Mouse (Mus musculus) midbrain, embryonic 14.5 days (tissue): ENCODE data around the gene Dennd2a. TPM values are rescaled to one million over a fixed set of nuclear protein-coding genes. Genes with fewer than 3 reads are reported as not detected.

Experiments
- ATAC-seq: fragments of 200-750 bp; cut with Nextera tagmentation; 2 replicates; pipeline ENCODE4 v1.8.0; 2017; ENCODE audit warnings: moderate number of reproducible peaks, moderate library complexity; ENCODE audit not compliant: low FRiP score, low TSS enrichment
- DNase-seq: peaks from one replicate; pipeline ENCODE4 v3.0.0-alpha.2; 2015
- H3K27ac ChIP-seq: fragments of 300-500 bp; sonication (generic); replicated peaks from 2 replicates; pipeline ENCODE4 v1.5.1; 2014; ENCODE audit warnings: mild to moderate bottlenecking, low read depth, low read length, moderate library complexity
- H3K27me3 ChIP-seq: fragments of 300-500 bp; sonication (generic); 2 replicates; pipeline ENCODE4 v1.6.1; 2014; ENCODE audit warnings: low read length, control low read depth, mixed read lengths; ENCODE audit not compliant: control insufficient read depth, insufficient read depth
- H3K36me3 ChIP-seq: fragments of 300-500 bp; sonication (generic); 2 replicates; pipeline ENCODE4 v1.6.1; 2014; ENCODE audit warnings: low read length, control low read depth; ENCODE audit not compliant: control insufficient read depth, insufficient read depth
- H3K4me1 ChIP-seq: fragments of 300-500 bp; sonication (generic); 2 replicates; pipeline ENCODE4 v1.6.1; 2014; ENCODE audit warnings: mild to moderate bottlenecking, antibody characterized with exemption, low read length, control low read depth; ENCODE audit not compliant: control insufficient read depth, insufficient read depth
- H3K4me2 ChIP-seq: fragments of 300-500 bp; sonication (generic); 2 replicates; pipeline ENCODE4 v1.6.1; 2014; ENCODE audit warnings: mild to moderate bottlenecking, low read length, moderate library complexity
- H3K4me3 ChIP-seq: fragments of 300-500 bp; sonication (generic); replicated peaks from 2 replicates; pipeline ENCODE4 v1.5.1; 2014; ENCODE audit warnings: low read depth, low read length
- H3K9ac ChIP-seq: fragments of 300-500 bp; sonication (generic); replicated peaks from 2 replicates; pipeline ENCODE4 v1.6.1; 2014; ENCODE audit warnings: mild to moderate bottlenecking, low read length, moderate library complexity
- H3K9me3 ChIP-seq: fragments of 300-500 bp; sonication (generic); 2 replicates; pipeline ENCODE4 v1.6.1; 2016; ENCODE audit warnings: low read length, control low read depth, mixed read lengths; ENCODE audit not compliant: control insufficient read depth
- WGBS: fragments of 180-500 bp; shearing (Covaris S2); extraction: QIAGEN DNeasy Blood & Tissue Kit; methylation state at CpG from one replicate; pipeline ENCODE4 v1.1.7; 2014; 5-methylcytosine and 5-hydroxymethylcytosine counted together
- polyA plus RNA-seq: library from polyadenylated mRNA; unstranded; fragments of >200 nt; fragmentation: Nextera tagmentation; extraction: Ambion mirVana; gene quantifications from 2 replicates; pipeline ENCODE4 v1.2.1, GENCODE M21; 2014

The Dennd2a gene
- polyA plus RNA-seq, 1 experiment from 2014 or later = 31.5 TPM

- DNase-seq (peak; percentile 93), ATAC-seq (peak; percentile 46; the same call in 1 of the 2 replicates)
- no peak overlapping the region for H3K4me3 ChIP-seq
- H3K9ac ChIP-seq = no peak overlapping the region
- WGBS = 53% methylated on average over 16 of the region's 16 CpGs
- H3K36me3 ChIP-seq = peaks cover 36% of the 10 kb centered on the region
- no peaks in the 10 kb centered on the region for H3K27me3 ChIP-seq
- H3K27ac ChIP-seq = no peak overlapping the region
- no peaks in the 10 kb centered on the region for H3K9me3 ChIP-seq
- H3K4me1 ChIP-seq = no peaks in the 10 kb centered on the region
- no peak overlapping the region for H3K4me2 ChIP-seq
Observed at GRCm38 (mm10) chr6:39462621-39463538, 94.8 kb downstream of the Dennd2a start.

GRCm38 (mm10) chr6:39460040-39460439, 97.6 kb downstream of the Dennd2a start:
- DNase-seq = no peak
- no peak overlapping the region for H3K9ac ChIP-seq
- 96% methylated on average over 11 of the region's 11 CpGs for WGBS

GRCm38 (mm10) chr6:39455339-39456160, 102.1 kb downstream of the Dennd2a start:
- Histone ChIP-seq H3K27ac (no peak overlapping the region), H3K4me3 (no peak overlapping the region), H3K4me1 (no peaks in the 10 kb centered on the region), H3K27me3 (no peaks in the 10 kb centered on the region), H3K4me2 (no peak overlapping the region), H3K9ac (no peak overlapping the region), H3K9me3 (no peaks in the 10 kb centered on the region), H3K36me3 (peaks cover 5% of the 10 kb centered on the region; the same call in 1 of the 2 replicates)
- DNase-seq = no peak
- 81% methylated on average over 8 of the region's 8 CpGs for WGBS
- ATAC-seq = no peak

More at GRCm38 (mm10) chr6:39460040-39460439, 97.6 kb downstream of the Dennd2a start:
- no peak for ATAC-seq
- no peak overlapping the region for H3K4me3 ChIP-seq
- H3K4me1 ChIP-seq = no peaks in the 10 kb centered on the region
- no peaks in the 10 kb centered on the region for H3K27me3 ChIP-seq
- H3K4me2 ChIP-seq = no peak overlapping the region
- H3K36me3 ChIP-seq = peaks cover 23% of the 10 kb centered on the region
- H3K9me3 ChIP-seq = no peaks in the 10 kb centered on the region
- no peak overlapping the region for H3K27ac ChIP-seq

GRCm38 (mm10) chr6:39454616-39455015, 103.1 kb downstream of the Dennd2a start:
- 50% methylated on average over 2 of the region's 2 CpGs for WGBS
- no peak overlapping the region for H3K4me3 ChIP-seq
- H3K9ac ChIP-seq = no peak overlapping the region
- DNase-seq (no peak), ATAC-seq (no peak)
- no peaks in the 10 kb centered on the region for H3K27me3 ChIP-seq
- H3K9me3 ChIP-seq = no peaks in the 10 kb centered on the region
- no peaks in the 10 kb centered on the region for H3K4me1 ChIP-seq
- no peak overlapping the region for H3K27ac ChIP-seq
- no peaks in the 10 kb centered on the region for H3K36me3 ChIP-seq
- H3K4me2 ChIP-seq = no peak overlapping the region

DNA sequence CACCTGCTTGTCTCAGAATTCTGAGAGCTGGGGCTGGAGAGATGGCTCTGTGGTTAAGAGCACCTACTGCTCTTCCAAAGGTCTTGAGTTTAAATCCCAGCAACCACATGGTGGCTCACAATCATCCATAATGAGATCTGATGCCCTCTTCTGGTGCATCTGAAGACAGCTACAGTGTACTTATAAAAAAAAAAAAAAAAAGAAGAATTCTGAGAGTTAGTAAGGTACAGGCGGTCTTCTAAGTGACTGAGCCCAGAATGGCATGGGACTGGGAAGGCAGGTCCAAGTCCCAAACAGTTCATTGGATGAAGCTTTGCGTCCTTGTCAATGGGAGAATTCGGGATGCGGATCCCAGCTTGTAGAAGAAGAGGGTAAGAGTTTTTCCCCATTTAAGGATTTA, 104.1 kb downstream of the Dennd2a start:
- Histone ChIP-seq H3K4me1 (no peaks in the 10 kb centered on the region), H3K27ac (no peak overlapping the region), H3K27me3 (no peaks in the 10 kb centered on the region), H3K36me3 (no peaks in the 10 kb centered on the region), H3K4me3 (no peak overlapping the region), H3K4me2 (no peak overlapping the region), H3K9ac (no peak overlapping the region), H3K9me3 (no peaks in the 10 kb centered on the region)
- WGBS = 92% methylated on average over 4 of the region's 4 CpGs
- ATAC-seq = no peak
- DNase-seq = no peak

DNA sequence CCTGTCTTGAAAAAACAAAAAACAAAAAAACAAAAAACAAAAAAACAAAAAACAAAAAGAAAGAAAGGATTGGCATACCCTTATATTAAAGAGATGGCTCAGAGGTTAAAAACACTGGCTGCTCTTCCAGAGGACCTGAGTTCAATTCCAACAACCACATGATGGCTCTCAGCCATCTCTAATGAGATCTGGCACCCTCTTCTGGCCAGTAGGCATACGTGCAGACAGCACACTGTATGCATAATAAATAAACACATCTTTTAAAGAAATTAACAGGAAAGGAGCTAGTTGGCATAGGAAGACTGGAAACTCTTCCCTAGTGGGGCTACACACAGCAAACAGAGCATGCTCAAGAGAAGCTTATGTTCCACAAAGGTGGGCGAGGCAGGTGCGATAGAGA, 106.6 kb downstream of the Dennd2a start:
- Histone ChIP-seq H3K27ac (no peak overlapping the region), H3K9me3 (no peaks in the 10 kb centered on the region), H3K36me3 (no peaks in the 10 kb centered on the region), H3K9ac (no peak overlapping the region), H3K4me3 (no peak overlapping the region), H3K4me2 (no peak overlapping the region), H3K27me3 (no peaks in the 10 kb centered on the region), H3K4me1 (no peaks in the 10 kb centered on the region)
- DNase-seq (no peak), ATAC-seq (no peak)
- 85% methylated on average over 3 of the region's 3 CpGs for WGBS

DNA sequence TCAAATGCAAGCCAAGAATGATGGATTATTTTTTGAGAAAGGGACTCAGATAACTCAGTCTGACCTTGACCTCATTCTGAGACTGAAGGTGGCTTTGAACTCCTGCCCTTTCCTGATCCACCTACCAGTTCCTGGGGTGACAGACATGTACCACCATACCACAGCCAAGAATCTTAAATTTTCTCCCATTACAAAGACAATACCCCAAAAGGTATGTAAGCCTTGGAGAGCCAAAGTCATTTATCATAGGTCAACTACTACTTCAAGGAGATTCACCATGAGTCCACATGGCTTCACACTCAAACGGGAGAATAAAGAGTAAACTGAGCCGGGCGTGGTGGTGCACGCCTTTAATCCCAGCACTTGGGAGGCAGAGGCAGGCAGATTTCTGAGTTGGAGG, 107.1 kb downstream of the Dennd2a start:
- H3K27ac ChIP-seq = no peak overlapping the region
- no peak for ATAC-seq
- 93% methylated on average over 4 of the region's 4 CpGs for WGBS

DNA sequence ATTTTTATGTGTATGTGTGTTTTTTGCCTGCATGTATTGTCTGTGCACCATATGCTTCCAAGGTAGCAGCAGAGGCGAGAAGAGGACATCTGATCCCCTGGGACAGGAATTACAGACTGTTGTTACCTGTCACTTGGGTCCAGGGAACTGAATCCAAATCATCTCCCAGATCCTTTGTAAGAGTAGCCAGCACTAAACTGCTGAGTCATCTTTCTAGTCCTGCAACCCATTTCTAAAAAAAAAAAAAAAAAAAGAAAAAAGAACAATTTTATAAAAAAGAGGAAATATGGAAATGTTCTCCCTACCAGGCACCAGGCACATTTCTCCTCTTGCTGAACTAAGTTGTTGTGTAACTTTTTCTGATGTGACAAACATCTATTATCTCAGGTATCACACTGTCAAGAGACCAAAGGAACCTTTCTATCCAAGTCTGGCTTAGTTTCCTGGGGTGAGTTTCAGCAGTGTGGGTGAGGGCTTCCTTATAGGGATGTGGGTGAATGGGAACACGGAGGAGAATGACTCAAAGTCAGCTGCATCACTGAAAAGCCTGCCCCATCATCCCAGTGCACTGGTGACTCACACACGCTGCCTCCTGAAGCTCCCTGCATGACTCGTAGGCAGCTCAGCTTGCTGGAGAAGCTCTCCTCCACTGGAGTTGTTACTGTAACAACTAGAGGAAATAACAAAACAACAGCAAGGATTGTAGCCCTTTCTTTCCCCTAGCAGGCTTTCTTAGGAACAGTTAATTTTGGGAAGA, 110.1 kb downstream of the Dennd2a start:
- H3K27me3 ChIP-seq = no peaks in the 10 kb centered on the region
- H3K27ac ChIP-seq = no peak overlapping the region
- H3K4me2 ChIP-seq = no peak overlapping the region
- DNase-seq (no peak), ATAC-seq (no peak)
- no peaks in the 10 kb centered on the region for H3K9me3 ChIP-seq
- no peaks in the 10 kb centered on the region for H3K4me1 ChIP-seq
- H3K36me3 ChIP-seq = no peaks in the 10 kb centered on the region
- no peak overlapping the region for H3K9ac ChIP-seq
- WGBS = 53% methylated on average over 4 of the region's 4 CpGs
- H3K4me3 ChIP-seq = no peak overlapping the region

More for the DNA sequence above, 107.1 kb downstream of the Dennd2a start:
- Histone ChIP-seq H3K9me3 (no peaks in the 10 kb centered on the region), H3K36me3 (no peaks in the 10 kb centered on the region), H3K4me3 (no peak overlapping the region), H3K4me2 (no peak overlapping the region), H3K27me3 (no peaks in the 10 kb centered on the region), H3K4me1 (no peaks in the 10 kb centered on the region), H3K9ac (no peak overlapping the region)
- no peak for DNase-seq
